Mouse (Mus musculus): ENCODE measurements around the gene Rab6b. TPM values are rescaled to one million over a fixed set of nuclear protein-coding genes. Genes with fewer than 3 reads are reported as not detected.

The Rab6b gene
- polyA plus RNA-seq, 1 experiment from 2014 or later = 2.1 TPM

- peak; percentile 67 for ATAC-seq (replicated peaks; ENCODE audit: extremely low read depth, insufficient read depth, low FRiP score)
- no peak overlapping the region for H3K4me3 ChIP-seq (ENCODE audit: low read length)
- H3K4me2 ChIP-seq (ENCODE audit: low read depth, low read length) = no peak overlapping the region
- H3K9me3 ChIP-seq (replicated peaks; ENCODE audit: control insufficient read depth, low read length) = no peaks in the 10 kb centered on the region; the same call in 1 of the 2 replicates
- peaks cover 8% of the 10 kb centered on the region; the same call in 1 of the 2 replicates for H3K4me1 ChIP-seq (ENCODE audit: control insufficient read depth, insufficient read depth, low read length)
- 58% methylated on average over 21 of the region's 21 CpGs for WGBS
- H3K27ac ChIP-seq (ENCODE audit: low read length) = peak overlapping the region; percentile 33
- H3K27me3 ChIP-seq (ENCODE audit: control insufficient read depth, insufficient read depth, low read length) = no peaks in the 10 kb centered on the region
- no peak overlapping the region for H3K9ac ChIP-seq (ENCODE audit: low read length)
- H3K36me3 ChIP-seq (ENCODE audit: control insufficient read depth, insufficient read depth) = peaks cover 7% of the 10 kb centered on the region; the same call in 1 of the 2 replicates
These were observed 34.6 kb upstream of the Rab6b start for GRCm38 (mm10) chr9:103076836-103077531.

GRCm38 (mm10) chr9:103078194-103078691, 33.3 kb upstream of the Rab6b start:
- no peak for ATAC-seq (replicated peaks; ENCODE audit: extremely low read depth, insufficient read depth, low FRiP score)
- H3K4me2 ChIP-seq (ENCODE audit: low read depth, low read length) = no peak overlapping the region
- H3K4me1 ChIP-seq (ENCODE audit: control insufficient read depth, insufficient read depth, low read length) = peaks cover 6% of the 10 kb centered on the region; the same call in 1 of the 2 replicates
- no peak overlapping the region for H3K9ac ChIP-seq (ENCODE audit: low read length)
- H3K36me3 ChIP-seq (ENCODE audit: control insufficient read depth, insufficient read depth) = peaks cover 7% of the 10 kb centered on the region; the same call in 1 of the 2 replicates
- no peak overlapping the region for H3K27ac ChIP-seq (ENCODE audit: low read length)
- 67% methylated on average over 6 of the region's 6 CpGs for WGBS
- no peaks in the 10 kb centered on the region for H3K27me3 ChIP-seq (ENCODE audit: control insufficient read depth, insufficient read depth, low read length)
- H3K4me3 ChIP-seq (ENCODE audit: low read length) = no peak overlapping the region
- H3K9me3 ChIP-seq (replicated peaks; ENCODE audit: control insufficient read depth, low read length) = no peaks in the 10 kb centered on the region; the same call in 1 of the 2 replicates

GRCm38 (mm10) chr9:103080211-103080610, 31.4 kb upstream of the Rab6b start:
- 92% methylated on average over 3 of the region's 3 CpGs for WGBS
- Histone ChIP-seq H3K36me3 (ENCODE audit: control insufficient read depth, insufficient read depth) (0 out of 2 replicates have a peak, but pooled peaks cover 2% of the 10 kb centered on the region), H3K4me3 (ENCODE audit: low read length) (no peak overlapping the region), H3K9ac (ENCODE audit: low read length) (no peak overlapping the region), H3K4me1 (ENCODE audit: control insufficient read depth, insufficient read depth, low read length) (peaks cover 6% of the 10 kb centered on the region; the same call in 1 of the 2 replicates), H3K9me3 (replicated peaks; ENCODE audit: control insufficient read depth, low read length) (no peaks in the 10 kb centered on the region), H3K27ac (ENCODE audit: low read length) (no peak overlapping the region), H3K27me3 (ENCODE audit: control insufficient read depth, insufficient read depth, low read length) (no peaks in the 10 kb centered on the region; the same call in 1 of the 2 replicates), H3K4me2 (ENCODE audit: low read depth, low read length) (no peak overlapping the region)
- ATAC-seq (replicated peaks; ENCODE audit: extremely low read depth, insufficient read depth, low FRiP score) = no peak

GRCm38 (mm10) chr9:103082246-103082975, 29.2 kb upstream of the Rab6b start:
- no peak for ATAC-seq (replicated peaks; ENCODE audit: extremely low read depth, insufficient read depth, low FRiP score)
- H3K27me3 ChIP-seq (ENCODE audit: control insufficient read depth, insufficient read depth, low read length) = no peaks in the 10 kb centered on the region; the same call in 1 of the 2 replicates
- 0 out of 2 replicates have a peak, but pooled peaks cover 4% of the 10 kb centered on the region for H3K4me1 ChIP-seq (ENCODE audit: control insufficient read depth, insufficient read depth, low read length)
- no peak overlapping the region for H3K9ac ChIP-seq (ENCODE audit: low read length)
- H3K4me3 ChIP-seq (ENCODE audit: low read length) = no peak overlapping the region
- no peak overlapping the region for H3K27ac ChIP-seq (ENCODE audit: low read length)
- WGBS = 61% methylated on average over 8 of the region's 8 CpGs
- no peaks in the 10 kb centered on the region for H3K9me3 ChIP-seq (replicated peaks; ENCODE audit: control insufficient read depth, low read length)
- 0 out of 2 replicates have a peak, but pooled peaks cover 2% of the 10 kb centered on the region for H3K36me3 ChIP-seq (ENCODE audit: control insufficient read depth, insufficient read depth)
- no peak overlapping the region for H3K4me2 ChIP-seq (ENCODE audit: low read depth, low read length)

- Histone ChIP-seq H3K9ac (ENCODE audit: low read length) (no peak overlapping the region), H3K27me3 (ENCODE audit: control insufficient read depth, insufficient read depth, low read length) (no peaks in the 10 kb centered on the region; the same call in 1 of the 2 replicates), H3K27ac (ENCODE audit: low read length) (no peak overlapping the region), H3K4me3 (ENCODE audit: low read length) (no peak overlapping the region), H3K36me3 (ENCODE audit: control insufficient read depth, insufficient read depth) (0 out of 2 replicates have a peak, but pooled peaks cover 2% of the 10 kb centered on the region), H3K4me1 (ENCODE audit: control insufficient read depth, insufficient read depth, low read length) (no peaks in the 10 kb centered on the region), H3K4me2 (ENCODE audit: low read depth, low read length) (no peak overlapping the region), H3K9me3 (replicated peaks; ENCODE audit: control insufficient read depth, low read length) (no peaks in the 10 kb centered on the region)
- WGBS = 55% methylated on average over 3 of the region's 3 CpGs
- no peak for ATAC-seq (replicated peaks; ENCODE audit: extremely low read depth, insufficient read depth, low FRiP score)
These were observed 28.2 kb upstream of the Rab6b start for GRCm38 (mm10) chr9:103083405-103083804.

- no peaks in the 10 kb centered on the region; the same call in 1 of the 2 replicates for H3K27me3 ChIP-seq (ENCODE audit: control insufficient read depth, insufficient read depth, low read length)
- H3K4me3 ChIP-seq (ENCODE audit: low read length) = no peak overlapping the region
- H3K36me3 ChIP-seq (ENCODE audit: control insufficient read depth, insufficient read depth) = no peaks in the 10 kb centered on the region
- H3K4me2 ChIP-seq (ENCODE audit: low read depth, low read length) = no peak overlapping the region
- H3K27ac ChIP-seq (ENCODE audit: low read length) = no peak overlapping the region
- H3K4me1 ChIP-seq (ENCODE audit: control insufficient read depth, insufficient read depth, low read length) = peaks cover 5% of the 10 kb centered on the region
- 86% methylated on average over 6 of the region's 6 CpGs for WGBS
- H3K9me3 ChIP-seq (replicated peaks; ENCODE audit: control insufficient read depth, low read length) = no peaks in the 10 kb centered on the region
- no peak overlapping the region for H3K9ac ChIP-seq (ENCODE audit: low read length)
- no peak for ATAC-seq (replicated peaks; ENCODE audit: extremely low read depth, insufficient read depth, low FRiP score)
These were observed 24.9 kb upstream of the Rab6b start for GRCm38 (mm10) chr9:103086736-103087135.

- 55% methylated on average over 8 of the region's 8 CpGs for WGBS
- Histone ChIP-seq H3K4me2 (ENCODE audit: low read depth, low read length) (no peak overlapping the region), H3K9me3 (replicated peaks; ENCODE audit: control insufficient read depth, low read length) (no peaks in the 10 kb centered on the region), H3K4me3 (ENCODE audit: low read length) (no peak overlapping the region), H3K9ac (ENCODE audit: low read length) (no peak overlapping the region), H3K4me1 (ENCODE audit: control insufficient read depth, insufficient read depth, low read length) (peaks cover 5% of the 10 kb centered on the region), H3K27me3 (ENCODE audit: control insufficient read depth, insufficient read depth, low read length) (no peaks in the 10 kb centered on the region; the same call in 1 of the 2 replicates), H3K27ac (ENCODE audit: low read length) (no peak overlapping the region), H3K36me3 (ENCODE audit: control insufficient read depth, insufficient read depth) (no peaks in the 10 kb centered on the region)
- ATAC-seq (replicated peaks; ENCODE audit: extremely low read depth, insufficient read depth, low FRiP score) = no peak
These were observed 24.3 kb upstream of the Rab6b start for GRCm38 (mm10) chr9:103087301-103087700.

GRCm38 (mm10) chr9:103088661-103089060, 22.9 kb upstream of the Rab6b start:
- ATAC-seq (replicated peaks; ENCODE audit: extremely low read depth, insufficient read depth, low FRiP score) = no peak
- H3K4me3 ChIP-seq (ENCODE audit: low read length) = no peak overlapping the region
- H3K4me1 ChIP-seq (ENCODE audit: control insufficient read depth, insufficient read depth, low read length) = peaks cover 5% of the 10 kb centered on the region
- no peak overlapping the region for H3K27ac ChIP-seq (ENCODE audit: low read length)
- H3K9me3 ChIP-seq (replicated peaks; ENCODE audit: control insufficient read depth, low read length) = no peaks in the 10 kb centered on the region
- H3K27me3 ChIP-seq (ENCODE audit: control insufficient read depth, insufficient read depth, low read length) = no peaks in the 10 kb centered on the region; the same call in 1 of the 2 replicates
- H3K36me3 ChIP-seq (ENCODE audit: control insufficient read depth, insufficient read depth) = no peaks in the 10 kb centered on the region
- 88% methylated on average over 2 of the region's 2 CpGs for WGBS
- H3K9ac ChIP-seq (ENCODE audit: low read length) = no peak overlapping the region
- no peak overlapping the region for H3K4me2 ChIP-seq (ENCODE audit: low read depth, low read length)

Data from heart, embryonic 16.5 days (tissue).